Mouse (Mus musculus) urinary bladder, postnatal 25 days (tissue): ENCODE measurements around the gene Lrrc36.

Experiments used
- DNase-seq: peaks from one replicate; pipeline ENCODE4 v3.0.0; 2022; ENCODE audit warnings: low spot score

Gene Lrrc36

GRCm38 (mm10) chr8:105433021-105433420, 19.6 kb downstream of the Lrrc36 start:
- no peak for DNase-seq

DNA sequence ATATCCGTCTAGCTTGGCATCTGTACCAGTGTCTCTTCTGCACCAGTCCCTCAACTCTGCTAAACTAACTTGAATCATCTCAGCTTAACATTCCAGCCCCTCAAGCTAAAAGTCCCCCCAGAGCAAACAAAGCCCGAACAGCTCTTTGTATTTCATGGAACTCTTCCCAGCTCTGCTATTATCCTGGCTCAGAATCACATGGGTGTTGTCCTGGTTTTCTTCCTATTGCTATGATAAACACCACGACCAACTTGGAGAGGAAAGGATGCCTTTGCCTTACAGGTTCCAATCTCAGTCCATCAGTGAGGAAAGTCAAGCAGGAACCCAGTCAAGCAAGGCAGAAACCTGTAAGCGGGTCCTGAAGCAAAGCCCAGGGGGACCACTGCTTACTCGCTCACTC, 20.1 kb downstream of the Lrrc36 start:
- no peak for DNase-seq

DNA sequence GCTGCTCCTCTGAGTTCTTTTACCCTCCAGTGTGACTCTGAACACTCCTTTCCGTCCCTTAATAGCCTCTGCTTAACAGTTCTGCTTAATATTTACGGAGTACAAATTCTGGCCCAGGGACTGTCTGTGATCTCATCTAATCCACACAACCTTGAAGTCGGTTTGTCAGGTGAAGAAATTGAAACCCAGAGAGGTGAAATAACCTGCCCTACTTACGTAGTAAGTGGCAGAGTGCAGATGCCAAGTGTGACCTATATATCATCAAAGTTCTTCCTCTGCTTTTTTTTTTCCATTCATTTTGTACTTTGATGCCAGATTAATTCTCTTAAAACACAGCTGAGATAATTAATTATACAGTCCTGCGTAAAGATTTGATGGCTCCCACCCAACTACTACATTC, 20.8 kb downstream of the Lrrc36 start:
- no peak for DNase-seq

GRCm38 (mm10) chr8:105436218-105436617, 22.8 kb downstream of the Lrrc36 start:
- no peak for DNase-seq

DNA sequence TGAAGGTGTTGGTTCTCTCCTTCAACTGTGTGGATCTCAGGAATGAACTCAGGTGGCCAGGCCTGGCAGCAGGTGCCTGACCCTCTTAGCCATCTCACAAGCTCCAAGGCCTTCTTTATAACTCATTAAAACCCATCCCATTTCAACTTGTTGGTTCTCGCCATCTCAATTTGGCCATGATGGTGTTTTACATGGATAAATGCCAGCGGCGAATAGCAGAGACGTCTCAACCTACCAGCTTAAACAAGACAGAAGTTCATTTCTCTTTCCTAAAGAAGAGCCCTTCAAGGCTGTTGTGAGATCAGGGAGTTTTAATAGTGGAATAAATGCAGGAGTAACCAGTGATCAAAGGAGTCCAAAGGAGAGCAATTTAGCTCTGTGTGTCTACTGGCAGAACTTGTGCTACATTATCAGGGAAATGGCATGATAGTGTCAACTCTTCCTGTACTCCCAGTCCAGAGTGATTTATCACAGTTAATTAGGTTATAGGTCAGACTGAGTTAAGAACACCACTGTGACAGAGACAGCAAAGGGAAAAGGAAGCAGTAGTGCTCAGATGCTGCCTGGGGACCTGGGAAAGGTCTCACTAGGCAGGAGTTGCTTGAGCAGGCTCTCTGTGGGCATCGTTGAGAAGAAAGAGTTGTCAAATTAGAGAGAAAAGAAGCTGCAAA, 23.8 kb downstream of the Lrrc36 start:
- no peak for DNase-seq

- no peak for DNase-seq
Observed at GRCm38 (mm10) chr8:105438865-105439264, 25.5 kb downstream of the Lrrc36 start.

DNA sequence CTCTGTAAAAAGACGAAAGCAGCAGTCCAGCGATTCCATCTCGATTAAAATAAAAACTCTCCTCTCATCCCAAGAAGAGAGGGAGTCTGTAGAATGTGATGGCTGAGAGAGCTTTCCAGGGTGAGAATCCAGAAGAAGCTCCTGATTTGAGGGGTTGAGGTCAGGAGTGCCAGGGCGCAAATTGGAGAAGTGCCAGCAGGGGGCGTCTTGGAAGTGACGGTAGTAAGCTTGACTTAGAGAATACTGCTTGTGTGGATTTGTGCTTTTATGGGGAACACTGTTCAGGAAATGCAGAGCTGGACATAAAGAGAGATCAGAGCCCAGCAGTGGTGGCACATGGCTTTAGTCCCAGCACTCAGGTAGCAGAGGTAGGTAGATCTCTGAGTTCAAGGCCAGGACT, 28.1 kb downstream of the Lrrc36 start:
- peak; percentile 40 for DNase-seq

GRCm38 (mm10) chr8:105442661-105443060, 29.3 kb downstream of the Lrrc36 start:
- DNase-seq: no peak

GRCm38 (mm10) chr8:105445296-105446126, 32.1 kb downstream of the Lrrc36 start:
- no peak for DNase-seq

GRCm38 (mm10) chr8:105446127-105446552, 32.8 kb downstream of the Lrrc36 start:
- no peak for DNase-seq

GRCm38 (mm10) chr8:105448188-105448587, 34.8 kb downstream of the Lrrc36 start:
- no peak for DNase-seq

DNA sequence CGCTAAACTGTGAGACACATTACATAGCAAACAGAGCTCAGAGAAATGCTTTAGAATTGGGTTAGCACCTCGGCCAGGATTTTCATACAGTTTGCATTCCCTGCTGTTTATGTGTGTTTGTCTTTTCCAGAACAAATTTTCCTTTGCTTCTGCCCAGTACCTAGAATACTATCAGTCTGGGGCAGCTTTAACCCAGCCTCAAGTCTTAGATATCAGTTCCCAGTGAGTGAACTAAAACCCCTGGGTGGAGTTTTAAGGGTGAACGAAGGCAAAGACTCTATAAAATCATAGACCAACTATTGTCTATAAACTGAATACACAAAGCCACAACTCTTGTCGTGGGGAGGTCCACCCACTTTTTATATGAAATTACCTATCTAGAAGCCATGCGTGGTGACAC, 35.2 kb downstream of the Lrrc36 start:
- no peak for DNase-seq

DNA sequence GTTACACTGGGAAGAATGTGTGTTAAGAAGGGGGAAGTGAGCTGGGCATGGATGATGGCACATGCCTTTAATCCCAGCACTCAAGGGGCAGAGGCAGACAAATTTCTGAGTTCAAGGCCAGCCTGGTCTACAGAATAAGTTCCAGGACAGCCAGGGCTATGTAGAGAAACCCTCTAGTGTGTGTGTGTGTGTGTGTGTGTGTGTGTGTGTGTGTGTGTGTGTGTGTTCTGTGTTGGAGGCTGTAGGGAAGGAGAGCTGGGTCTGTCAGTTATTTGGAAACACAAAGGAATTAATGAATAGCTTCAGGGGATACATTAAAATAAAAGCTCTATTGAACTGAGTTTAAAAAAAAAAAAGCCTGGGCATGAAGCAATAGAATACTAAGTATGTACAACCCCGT, 37.6 kb downstream of the Lrrc36 start:
- DNase-seq: no peak

GRCm38 (mm10) chr8:105451903-105452603, 38.7 kb downstream of the Lrrc36 start:
- DNase-seq: no peak

DNA sequence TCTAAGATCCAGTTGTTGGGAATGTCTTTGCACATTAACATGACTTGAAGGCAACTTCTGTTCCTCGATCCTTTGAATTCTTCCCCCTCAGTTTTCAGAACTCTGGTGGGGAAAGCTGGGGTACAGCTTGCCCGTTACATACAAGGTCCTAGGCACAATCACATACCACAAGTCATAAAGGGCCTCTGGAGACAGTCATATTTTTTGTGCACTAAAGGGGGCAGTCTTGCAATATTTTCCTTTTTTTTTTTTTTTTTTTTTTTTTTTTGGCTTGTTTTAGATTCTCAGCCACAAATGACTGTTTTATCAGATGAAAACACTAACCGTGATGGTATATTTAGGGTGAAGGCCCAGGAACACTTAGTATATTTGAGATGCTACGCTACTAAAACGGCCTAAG, 39.9 kb downstream of the Lrrc36 start:
- no peak for DNase-seq

DNA sequence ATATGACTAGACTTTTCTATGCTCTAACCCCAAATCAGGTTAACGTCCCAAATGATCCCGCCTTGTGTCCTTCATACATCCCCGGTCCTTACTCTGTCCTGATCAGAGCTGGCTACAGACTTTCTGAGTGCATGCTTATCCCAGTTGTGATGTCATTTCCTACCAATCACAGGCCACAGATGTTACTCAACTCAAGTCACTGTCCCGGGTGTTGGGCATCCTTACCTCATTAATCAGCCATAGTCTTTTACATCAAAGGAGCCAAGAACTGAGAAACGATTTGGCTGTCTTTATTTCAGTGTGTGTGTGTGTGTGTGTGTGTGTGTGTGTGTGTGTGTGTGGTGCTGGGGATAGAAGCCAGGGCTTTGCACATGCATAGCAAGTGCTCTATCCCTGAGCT, 40.7 kb downstream of the Lrrc36 start:
- no peak for DNase-seq

DNA sequence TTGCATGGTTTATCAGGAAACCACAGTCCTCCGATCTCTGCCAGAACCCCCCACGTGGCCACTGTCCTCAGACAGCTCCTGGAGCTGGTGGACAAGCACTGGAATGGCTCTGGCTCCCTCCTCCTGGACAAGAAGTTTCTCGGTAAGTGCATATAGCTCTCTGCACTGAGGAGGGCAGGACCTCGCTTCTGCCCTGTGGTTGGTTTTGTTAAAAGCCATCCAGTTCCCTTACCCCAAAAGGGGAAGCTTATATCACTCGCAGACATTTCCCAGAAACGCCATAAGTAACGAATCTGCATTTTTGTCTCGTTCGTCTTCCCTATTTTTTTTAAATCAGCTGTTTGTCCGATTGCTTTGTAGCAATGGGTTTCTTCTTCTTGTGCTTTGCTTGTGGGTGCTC, 41.8 kb downstream of the Lrrc36 start:
- no peak for DNase-seq

GRCm38 (mm10) chr8:105461085-105461803, 47.9 kb downstream of the Lrrc36 start:
- DNase-seq: no peak

DNA sequence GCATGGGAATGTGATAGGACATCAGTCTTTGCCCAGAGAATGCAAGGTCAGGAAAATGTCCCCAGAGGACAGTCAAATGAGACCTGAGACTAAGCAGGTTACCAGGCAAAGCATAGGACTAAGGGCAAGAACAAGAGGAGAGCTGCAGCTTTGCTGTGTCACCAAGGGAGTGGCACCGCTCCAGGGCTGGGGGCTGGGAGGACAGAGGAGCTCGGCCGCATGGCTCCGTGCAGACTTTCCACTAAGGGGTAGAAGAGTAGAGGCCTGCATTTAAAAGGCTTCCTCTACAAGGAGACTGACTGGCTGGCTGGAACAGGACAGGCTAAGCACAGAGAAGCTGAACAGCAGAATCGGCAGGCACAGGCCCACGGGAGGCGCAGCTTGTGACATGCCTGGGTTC, 51.2 kb downstream of the Lrrc36 start:
- no peak for DNase-seq

GRCm38 (mm10) chr8:105466246-105466645, 52.9 kb downstream of the Lrrc36 start:
- no peak for DNase-seq

DNA sequence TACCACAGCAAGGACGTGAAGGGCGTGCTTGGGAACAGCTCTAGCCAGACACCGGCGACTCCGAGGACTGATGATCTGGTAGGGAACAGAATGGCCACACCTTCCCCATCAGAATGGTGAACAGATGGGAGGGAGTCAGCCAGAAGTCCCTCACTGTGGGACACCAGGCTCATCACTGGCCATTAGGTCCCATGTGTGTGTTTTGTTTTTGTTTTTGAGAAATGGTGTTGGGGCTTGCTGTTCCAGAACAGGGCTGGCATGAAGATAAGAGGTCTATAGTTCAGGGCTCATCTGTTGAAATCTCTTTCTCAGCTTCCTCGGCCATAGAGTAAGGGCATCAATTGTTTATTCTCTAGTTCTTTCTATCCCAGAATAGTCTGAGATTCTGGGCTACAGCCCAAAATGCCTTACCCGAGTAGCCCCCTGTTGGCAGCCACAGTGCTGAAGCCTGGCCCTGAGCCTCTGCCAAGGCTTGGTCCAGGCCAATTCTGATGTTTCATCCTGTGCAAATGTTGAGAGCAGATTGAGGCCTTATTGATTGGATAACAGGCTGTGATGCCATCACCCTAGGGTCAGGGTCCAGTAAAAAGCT, 53.4 kb downstream of the Lrrc36 start:
- no peak for DNase-seq
